Mouse (Mus musculus) lung, embryonic 14.5 days (tissue): ENCODE measurements around the gene Rcbtb2. TPM values are rescaled to one million over a fixed set of nuclear protein-coding genes. Genes with fewer than 3 reads are reported as not detected.
A peak's percentile ranks its signal among the peaks of the same experiment; 100 is the strongest.
"Not testable (repeated sequence)": the region's sequence is repeated elsewhere in the genome, so short reads cannot be mapped to it uniquely, and the experiment has no call there.

Source experiments
- ATAC-seq: fragments of 200-750 bp; cut with Nextera tagmentation; 2 replicates; pipeline ENCODE4 v1.8.0; 2017; ENCODE audit warnings: mild to moderate bottlenecking, moderate TSS enrichment, moderate library complexity; ENCODE audit not compliant: insufficient read depth
- DNase-seq: peaks from one replicate; pipeline ENCODE4 v3.0.0-alpha.2; 2015
- H3K27ac ChIP-seq: fragments of 300-500 bp; sonication (generic); 2 replicates; pipeline ENCODE4 v1.5.1; 2014; ENCODE audit warnings: low read depth, mild to moderate bottlenecking, moderate library complexity
- H3K27me3 ChIP-seq: fragments of 300-500 bp; sonication (generic); 2 replicates; pipeline ENCODE4 v1.6.1; 2014; ENCODE audit warnings: low read length, control low read depth; ENCODE audit not compliant: insufficient read depth
- H3K36me3 ChIP-seq: fragments of 300-500 bp; sonication (generic); 2 replicates; pipeline ENCODE4 v1.6.1; 2014; ENCODE audit warnings: control low read depth; ENCODE audit not compliant: insufficient read depth
- H3K4me1 ChIP-seq: fragments of 300-500 bp; sonication (generic); 2 replicates; pipeline ENCODE4 v1.6.1; 2014; ENCODE audit warnings: antibody characterized with exemption, control low read depth; ENCODE audit not compliant: insufficient read depth
- H3K4me2 ChIP-seq: fragments of 300-500 bp; sonication (generic); 2 replicates; pipeline ENCODE4 v1.6.1; 2014; ENCODE audit warnings: mild to moderate bottlenecking
- H3K4me3 ChIP-seq: fragments of 300-500 bp; sonication (generic); 2 replicates; pipeline ENCODE4 v1.5.1; 2014; ENCODE audit warnings: low read depth, low read length
- H3K9ac ChIP-seq: fragments of 300-500 bp; sonication (generic); 2 replicates; pipeline ENCODE4 v1.6.1; 2014
- H3K9me3 ChIP-seq: fragments of 300-500 bp; sonication (generic); 2 replicates; pipeline ENCODE4 v1.6.1; 2016; ENCODE audit warnings: low read depth, low read length, control low read depth
- CTCF ChIP-seq: IDR thresholded peaks from 2 replicates; pipeline ENCODE4 v1.5.1; 2016; ENCODE audit warnings: antibody characterized with exemption, low read depth
- WGBS: fragments of 180-500 bp; shearing (Covaris S2); extraction: QIAGEN DNeasy Blood & Tissue Kit; methylation state at CpG from one replicate; pipeline ENCODE4 v1.1.7; 2014; 5-methylcytosine and 5-hydroxymethylcytosine counted together
- polyA plus RNA-seq: library from polyadenylated mRNA; unstranded; fragments of >200 nt; fragmentation: Nextera tagmentation; extraction: Ambion mirVana; gene quantifications from 2 replicates; pipeline ENCODE4 v1.2.1, GENCODE M21; 2014

The Rcbtb2 gene
- polyA plus RNA-seq, 1 experiment from 2014 or later, result 124 TPM

- no peaks in the 10 kb centered on the region for H3K36me3 ChIP-seq
- no peak overlapping the region for H3K4me3 ChIP-seq
- ATAC-seq (peak; percentile 28; the same call in 1 of the 2 replicates), DNase-seq (peak; percentile 87)
- no peaks in the 10 kb centered on the region for H3K9me3 ChIP-seq
- peak; percentile 63 for TF ChIP-seq CTCF
- H3K4me2 ChIP-seq, result peak overlapping the region; percentile 19; the same call in 1 of the 2 replicates
- H3K9ac ChIP-seq, result no peak overlapping the region
- H3K27me3 ChIP-seq, result no peaks in the 10 kb centered on the region
- H3K27ac ChIP-seq, result no peak overlapping the region
- WGBS, result 24% methylated on average over 8 of the region's 8 CpGs
- H3K4me1 ChIP-seq, result no peaks in the 10 kb centered on the region
Measured at GRCm38 (mm10) chr14:73106234-73106711, 16.6 kb upstream of the Rcbtb2 start.

GRCm38 (mm10) chr14:73106957-73107356 is 15.9 kb upstream of the Rcbtb2 start:
- Histone ChIP-seq H3K4me1 (no peaks in the 10 kb centered on the region), H3K27ac (no peak overlapping the region), H3K27me3 (no peaks in the 10 kb centered on the region), H3K9ac (no peak overlapping the region), H3K36me3 (no peaks in the 10 kb centered on the region), H3K4me2 (peak overlapping the region; percentile 19; the same call in 1 of the 2 replicates), H3K9me3 (no peaks in the 10 kb centered on the region), H3K4me3 (no peak overlapping the region)
- ATAC-seq (peak; percentile 69; the same call in 1 of the 2 replicates), DNase-seq (peak; percentile 69)
- 46% methylated on average over 4 of the region's 4 CpGs for WGBS
- TF ChIP-seq CTCF, result no peak

- no peak overlapping the region for H3K4me3 ChIP-seq
- H3K4me1 ChIP-seq, result no peaks in the 10 kb centered on the region
- H3K4me2 ChIP-seq, result no peak overlapping the region
- no peak overlapping the region for H3K9ac ChIP-seq
- ATAC-seq (peak; percentile 32; the same call in 1 of the 2 replicates), DNase-seq (no peak)
- H3K27ac ChIP-seq, result no peak overlapping the region
- 35% methylated on average over 7 of the region's 7 CpGs for WGBS
- no peaks in the 10 kb centered on the region for H3K36me3 ChIP-seq
- no peaks in the 10 kb centered on the region for H3K9me3 ChIP-seq
- no peaks in the 10 kb centered on the region for H3K27me3 ChIP-seq
- no peak for TF ChIP-seq CTCF
Measured at GRCm38 (mm10) chr14:73107371-73107770, 15.5 kb upstream of the Rcbtb2 start.

- no peak for ATAC-seq
- H3K4me3 ChIP-seq, result no peak overlapping the region
- no peak for DNase-seq
- no peaks in the 10 kb centered on the region for H3K27me3 ChIP-seq
- H3K4me2 ChIP-seq, result no peak overlapping the region
- H3K27ac ChIP-seq, result no peak overlapping the region
- no peaks in the 10 kb centered on the region for H3K4me1 ChIP-seq
- H3K36me3 ChIP-seq, result no peaks in the 10 kb centered on the region
- WGBS, result 75% methylated on average over 6 of the region's 6 CpGs
- H3K9ac ChIP-seq, result no peak overlapping the region
- no peak for TF ChIP-seq CTCF
- no peaks in the 10 kb centered on the region for H3K9me3 ChIP-seq
Measured at GRCm38 (mm10) chr14:73107952-73108351, 14.9 kb upstream of the Rcbtb2 start.

- Histone ChIP-seq H3K27me3 (no peaks in the 10 kb centered on the region), H3K9me3 (no peaks in the 10 kb centered on the region), H3K9ac (no peak overlapping the region), H3K4me3 (no peak overlapping the region), H3K4me2 (no peak overlapping the region), H3K4me1 (no peaks in the 10 kb centered on the region), H3K36me3 (no peaks in the 10 kb centered on the region), H3K27ac (no peak overlapping the region)
- 61% methylated on average over 3 of the region's 3 CpGs for WGBS
- TF ChIP-seq CTCF, result no peak
- no peak for ATAC-seq
- DNase-seq, result no peak
Measured at GRCm38 (mm10) chr14:73110682-73111081, 12.2 kb upstream of the Rcbtb2 start.

GRCm38 (mm10) chr14:73111091-73111490 is 11.7 kb upstream of the Rcbtb2 start:
- H3K4me1 ChIP-seq, result no peaks in the 10 kb centered on the region
- no peaks in the 10 kb centered on the region for H3K9me3 ChIP-seq
- H3K4me2 ChIP-seq, result no peak overlapping the region
- no peak overlapping the region for H3K27ac ChIP-seq
- no peak overlapping the region for H3K9ac ChIP-seq
- no peaks in the 10 kb centered on the region for H3K36me3 ChIP-seq
- H3K4me3 ChIP-seq, result no peak overlapping the region
- no peak for DNase-seq
- WGBS, result 68% methylated on average over 1 of the region's 1 CpGs
- no peak for TF ChIP-seq CTCF
- no peaks in the 10 kb centered on the region for H3K27me3 ChIP-seq
- ATAC-seq, result no peak

GRCm38 (mm10) chr14:73112186-73112840 is 10.5 kb upstream of the Rcbtb2 start:
- no peaks in the 10 kb centered on the region for H3K27me3 ChIP-seq
- no peak overlapping the region for H3K4me2 ChIP-seq
- 45% methylated on average over 12 of the region's 12 CpGs for WGBS
- no peaks in the 10 kb centered on the region for H3K4me1 ChIP-seq
- H3K4me3 ChIP-seq, result no peak overlapping the region
- no peak for TF ChIP-seq CTCF
- H3K27ac ChIP-seq, result no peak overlapping the region
- DNase-seq, result no peak
- H3K9ac ChIP-seq, result no peak overlapping the region
- H3K36me3 ChIP-seq, result no peaks in the 10 kb centered on the region
- ATAC-seq, result no peak
- H3K9me3 ChIP-seq, result no peaks in the 10 kb centered on the region

- not testable (repeated sequence) for H3K27me3 ChIP-seq, H3K4me3 ChIP-seq, H3K27ac ChIP-seq, H3K9ac ChIP-seq, H3K4me2 ChIP-seq, H3K9me3 ChIP-seq, DNase-seq, ATAC-seq, H3K4me1 ChIP-seq, H3K36me3 ChIP-seq
- 92% methylated on average over 3 of the region's 3 CpGs for WGBS
Measured at GRCm38 (mm10) chr14:73114952-73115351, 7.9 kb upstream of the Rcbtb2 start.
